Mouse (Mus musculus): ENCODE data around the gene Kpnb1. TPM values are rescaled to one million over a fixed set of nuclear protein-coding genes. Genes with fewer than 3 reads are reported as not detected.

Kpnb1 gene
- polyA plus RNA-seq, 1 experiment from 2014 or later, result 41.7 TPM

- Histone ChIP-seq H3K36me3 (peaks cover 32% of the 10 kb centered on the region), H3K27ac (ENCODE audit: poor library complexity, severe bottlenecking) (no peak overlapping the region), H3K9me3 (replicated peaks) (no peaks in the 10 kb centered on the region), H3K4me1 (replicated peaks) (peaks cover 39% of the 10 kb centered on the region), H3K4me3 (no peak overlapping the region), H3K4me2 (no peak overlapping the region), H3K9ac (no peak overlapping the region), H3K27me3 (replicated peaks) (peaks cover 54% of the 10 kb centered on the region)
- WGBS, result 65% methylated on average over 8 of the region's 8 CpGs
- ATAC-seq (ENCODE audit: insufficient number of reproducible peaks, low FRiP score), result no peak
Measured at GRCm38 (mm10) chr11:97142159-97142608, 45.5 kb downstream of the Kpnb1 start.

GRCm38 (mm10) chr11:97140811-97141210, 46.9 kb downstream of the Kpnb1 start:
- H3K27me3 ChIP-seq (replicated peaks), result peaks cover 68% of the 10 kb centered on the region

GRCm38 (mm10) chr11:97139256-97139655, 48.4 kb downstream of the Kpnb1 start:
- no peak for ATAC-seq (ENCODE audit: insufficient number of reproducible peaks, low FRiP score)
- Histone ChIP-seq H3K27me3 (replicated peaks) (peaks cover 79% of the 10 kb centered on the region), H3K4me1 (replicated peaks) (peaks cover 22% of the 10 kb centered on the region), H3K9ac (peak overlapping the region; percentile 70), H3K36me3 (peaks cover 22% of the 10 kb centered on the region; the same call in 1 of the 2 replicates), H3K4me3 (peak overlapping the region; percentile 48), H3K27ac (ENCODE audit: poor library complexity, severe bottlenecking) (no peak overlapping the region), H3K4me2 (peak overlapping the region; percentile 83), H3K9me3 (replicated peaks) (no peaks in the 10 kb centered on the region)
- 21% methylated on average over 15 of the region's 15 CpGs for WGBS

More at GRCm38 (mm10) chr11:97140811-97141210, 46.9 kb downstream of the Kpnb1 start:
- Histone ChIP-seq H3K4me3 (no peak overlapping the region), H3K36me3 (peaks cover 30% of the 10 kb centered on the region), H3K27ac (ENCODE audit: poor library complexity, severe bottlenecking) (no peak overlapping the region), H3K9ac (no peak overlapping the region), H3K4me1 (replicated peaks) (peaks cover 29% of the 10 kb centered on the region), H3K9me3 (replicated peaks) (no peaks in the 10 kb centered on the region), H3K4me2 (no peak overlapping the region)
- WGBS, result 69% methylated on average over 4 of the region's 4 CpGs
- ATAC-seq (ENCODE audit: insufficient number of reproducible peaks, low FRiP score), result no peak

GRCm38 (mm10) chr11:97138554-97139226, 49.0 kb downstream of the Kpnb1 start:
- 22% methylated on average over 62 of the region's 69 CpGs for WGBS
- Histone ChIP-seq H3K36me3 (peaks cover 17% of the 10 kb centered on the region; the same call in 1 of the 2 replicates), H3K9me3 (replicated peaks) (no peaks in the 10 kb centered on the region), H3K4me2 (peak overlapping the region; percentile 83), H3K4me3 (peak overlapping the region; percentile 48), H3K4me1 (replicated peaks) (peaks cover 22% of the 10 kb centered on the region), H3K27me3 (replicated peaks) (peaks cover 80% of the 10 kb centered on the region), H3K27ac (ENCODE audit: poor library complexity, severe bottlenecking) (no peak overlapping the region), H3K9ac (peak overlapping the region; percentile 70)
- no peak for ATAC-seq (ENCODE audit: insufficient number of reproducible peaks, low FRiP score)

GRCm38 (mm10) chr11:97133270-97133669, 54.4 kb downstream of the Kpnb1 start:
- H3K4me2 ChIP-seq, result no peak overlapping the region
- no peak overlapping the region for H3K4me3 ChIP-seq
- ATAC-seq (ENCODE audit: insufficient number of reproducible peaks, low FRiP score), result no peak
- no peaks in the 10 kb centered on the region for H3K9me3 ChIP-seq (replicated peaks)
- H3K27me3 ChIP-seq (replicated peaks), result peaks cover 88% of the 10 kb centered on the region
- H3K9ac ChIP-seq, result no peak overlapping the region
- H3K4me1 ChIP-seq (replicated peaks), result peaks cover 9% of the 10 kb centered on the region
- no peak overlapping the region for H3K27ac ChIP-seq (ENCODE audit: poor library complexity, severe bottlenecking)
- 47% methylated on average over 5 of the region's 5 CpGs for WGBS
- H3K36me3 ChIP-seq, result peaks cover 14% of the 10 kb centered on the region; the same call in 1 of the 2 replicates

- no peaks in the 10 kb centered on the region for H3K9me3 ChIP-seq (replicated peaks)
- ATAC-seq (ENCODE audit: insufficient number of reproducible peaks, low FRiP score), result no peak
- H3K36me3 ChIP-seq, result 0 out of 2 replicates have a peak, but pooled peaks cover 6% of the 10 kb centered on the region
- WGBS, result 13% methylated on average over 6 of the region's 6 CpGs
- no peak overlapping the region for H3K4me3 ChIP-seq
- H3K9ac ChIP-seq, result no peak overlapping the region
- no peak overlapping the region for H3K27ac ChIP-seq (ENCODE audit: poor library complexity, severe bottlenecking)
- H3K27me3 ChIP-seq (replicated peaks), result peaks cover 85% of the 10 kb centered on the region
- no peak overlapping the region for H3K4me2 ChIP-seq
- H3K4me1 ChIP-seq (replicated peaks), result peaks cover 6% of the 10 kb centered on the region
Measured at GRCm38 (mm10) chr11:97132185-97132584, 55.5 kb downstream of the Kpnb1 start.

GRCm38 (mm10) chr11:97131683-97132082, 56.0 kb downstream of the Kpnb1 start:
- Histone ChIP-seq H3K9me3 (replicated peaks) (no peaks in the 10 kb centered on the region), H3K36me3 (0 out of 2 replicates have a peak, but pooled peaks cover 5% of the 10 kb centered on the region), H3K9ac (no peak overlapping the region), H3K4me1 (replicated peaks) (peaks cover 8% of the 10 kb centered on the region), H3K27ac (ENCODE audit: poor library complexity, severe bottlenecking) (no peak overlapping the region), H3K4me2 (no peak overlapping the region), H3K4me3 (no peak overlapping the region), H3K27me3 (replicated peaks) (peaks cover 80% of the 10 kb centered on the region)
- ATAC-seq (ENCODE audit: insufficient number of reproducible peaks, low FRiP score), result no peak
- WGBS, result 62% methylated on average over 2 of the region's 2 CpGs

- ATAC-seq (ENCODE audit: insufficient number of reproducible peaks, low FRiP score), result no peak
- no peak overlapping the region for H3K4me3 ChIP-seq
- H3K9ac ChIP-seq, result no peak overlapping the region
- WGBS, result 72% methylated on average over 7 of the region's 7 CpGs
- H3K36me3 ChIP-seq, result no peaks in the 10 kb centered on the region
- H3K27ac ChIP-seq (ENCODE audit: poor library complexity, severe bottlenecking), result no peak overlapping the region
- H3K4me1 ChIP-seq (replicated peaks), result peaks cover 10% of the 10 kb centered on the region
- H3K4me2 ChIP-seq, result no peak overlapping the region
- H3K9me3 ChIP-seq (replicated peaks), result no peaks in the 10 kb centered on the region
- H3K27me3 ChIP-seq (replicated peaks), result peaks cover 81% of the 10 kb centered on the region
Measured at GRCm38 (mm10) chr11:97130318-97130717, 57.4 kb downstream of the Kpnb1 start.

- Histone ChIP-seq H3K27me3 (replicated peaks) (peaks cover 82% of the 10 kb centered on the region), H3K4me1 (replicated peaks) (peaks cover 10% of the 10 kb centered on the region), H3K4me3 (no peak overlapping the region), H3K27ac (ENCODE audit: poor library complexity, severe bottlenecking) (no peak overlapping the region), H3K9ac (no peak overlapping the region), H3K36me3 (no peaks in the 10 kb centered on the region), H3K4me2 (no peak overlapping the region), H3K9me3 (replicated peaks) (no peaks in the 10 kb centered on the region)
- WGBS, result 64% methylated on average over 3 of the region's 3 CpGs
- ATAC-seq (ENCODE audit: insufficient number of reproducible peaks, low FRiP score), result no peak
Measured at GRCm38 (mm10) chr11:97128956-97129355, 58.7 kb downstream of the Kpnb1 start.

GRCm38 (mm10) chr11:97127470-97128223, 60.0 kb downstream of the Kpnb1 start:
- peaks cover 75% of the 10 kb centered on the region for H3K27me3 ChIP-seq (replicated peaks)
- ATAC-seq (ENCODE audit: insufficient number of reproducible peaks, low FRiP score), result no peak
- WGBS, result 19% methylated on average over 19 of the region's 19 CpGs
- H3K27ac ChIP-seq (ENCODE audit: poor library complexity, severe bottlenecking), result no peak overlapping the region
- peaks cover 15% of the 10 kb centered on the region for H3K4me1 ChIP-seq (replicated peaks)
- H3K36me3 ChIP-seq, result no peaks in the 10 kb centered on the region
- H3K4me3 ChIP-seq, result peak overlapping the region; percentile 53
- peak overlapping the region; percentile 59; the same call in 1 of the 2 replicates for H3K9ac ChIP-seq
- peak overlapping the region; percentile 82 for H3K4me2 ChIP-seq
- H3K9me3 ChIP-seq (replicated peaks), result no peaks in the 10 kb centered on the region

All from heart, embryonic 12.5 days (tissue).